Mouse (Mus musculus) MEL (cell line): ENCODE results near the gene Supt16. TPM values are rescaled to one million over a fixed set of nuclear protein-coding genes. Genes with fewer than 3 reads are reported as not detected.

ENCODE experiments used
- DNase-seq: peaks from one replicate; pipeline ENCODE4 v3.0.0; 2011; ENCODE audit warnings: low read depth, low spot score
- H3K27ac ChIP-seq: 2 replicates; pipeline ENCODE4 v1.5.1; 2012; ENCODE audit warnings: low read depth, mild to moderate bottlenecking, control low read depth, low read length, moderate library complexity; ENCODE audit not compliant: control insufficient read depth
- H3K27me3 ChIP-seq, 2 experiments: fragments of 150-350 bp in 1 of 2; sonication (generic) in 1 of 2; 2 replicates each; pipeline ENCODE4 v1.6.1; 2012; ENCODE audit warnings: low read length in 2 of 2, mild to moderate bottlenecking in 2 of 2, improper control_type of control experiment in 1 of 2, moderate library complexity in 1 of 2; ENCODE audit not compliant: insufficient read depth in 2 of 2, control insufficient read depth in 1 of 2
- H3K36me3 ChIP-seq, 2 experiments: 2 replicates each; pipeline ENCODE4 v1.6.1; 2012 to 2014; ENCODE audit warnings: low read length in 2 of 2, improper control_type of control experiment in 1 of 2, inconsistent platforms in 1 of 2, mild to moderate bottlenecking in 1 of 2; ENCODE audit not compliant: insufficient read depth in 2 of 2, control insufficient read depth in 1 of 2
- H3K4me1 ChIP-seq, 2 experiments: fragments of 150-350 bp in 1 of 2; sonication (generic) in 1 of 2; 2 replicates each; pipeline ENCODE4 v1.6.1; 2012; ENCODE audit warnings: low read length in 2 of 2, improper control_type of control experiment in 1 of 2, mild to moderate bottlenecking in 1 of 2; ENCODE audit not compliant: insufficient read depth in 2 of 2, control insufficient read depth in 1 of 2
- H3K4me3 ChIP-seq, 2 experiments: fragments of 150-350 bp in 1 of 2; sonication (generic) in 1 of 2; 2 replicates each; pipeline ENCODE4 v1.5.1; 2012; ENCODE audit warnings: low read depth in 2 of 2, low read length in 2 of 2, mild to moderate bottlenecking in 2 of 2, moderate library complexity in 2 of 2, control low read depth in 1 of 2, improper control_type of control experiment in 1 of 2; ENCODE audit not compliant: control insufficient read depth in 1 of 2, insufficient read depth in 1 of 2
- H3K79me2 ChIP-seq: 2 replicates; pipeline ENCODE4 v1.6.1; 2012; ENCODE audit warnings: mild to moderate bottlenecking, low read length, moderate library complexity; ENCODE audit not compliant: control insufficient read depth, poor library complexity, insufficient read depth
- H3K9ac ChIP-seq: 2 replicates; pipeline ENCODE4 v1.6.1; 2012; ENCODE audit warnings: low read depth, mild to moderate bottlenecking, control low read depth, low read length, moderate library complexity; ENCODE audit not compliant: control insufficient read depth, poor library complexity, severe bottlenecking
- H3K9me3 ChIP-seq: fragments of 150-350 bp; sonication (generic); replicated peaks from 2 replicates; pipeline ENCODE4 v1.6.1; 2012; ENCODE audit warnings: mild to moderate bottlenecking, low read length, improper control_type of control experiment, moderate library complexity; ENCODE audit not compliant: insufficient read depth
- BHLHE40 ChIP-seq: IDR thresholded peaks from 2 replicates; pipeline ENCODE4 v1.6.1; 2012; ENCODE audit warnings: low read depth, mild to moderate bottlenecking, inconsistent platforms, low read length, improper control_type of control experiment, borderline replicate concordance
- CHD1 ChIP-seq: IDR thresholded peaks from 2 replicates; pipeline ENCODE4 v1.6.1; 2012; ENCODE audit warnings: low read depth, mild to moderate bottlenecking, inconsistent platforms, low read length, improper control_type of control experiment
- CHD2 ChIP-seq: IDR thresholded peaks from 2 replicates; pipeline ENCODE4 v1.6.1; 2011; ENCODE audit warnings: low read length, improper control_type of control experiment
- CTCF ChIP-seq, 3 experiments: IDR thresholded peaks in 2 of 3; conservative IDR thresholded peaks in 1 of 3; 2 replicates each; pipeline ENCODE4 v1.5.1; 2011 to 2012; ENCODE audit warnings: low read length in 3 of 3, low read depth in 2 of 3, mild to moderate bottlenecking in 2 of 3, improper control_type of control experiment in 1 of 3, inconsistent platforms in 1 of 3, mixed read lengths in 1 of 3, moderate library complexity in 1 of 3; ENCODE audit not compliant: control insufficient read depth in 1 of 3, insufficient read depth in 1 of 3, poor library complexity in 1 of 3, severe bottlenecking in 1 of 3
- E2F4 ChIP-seq: IDR thresholded peaks from 2 replicates; pipeline ENCODE4 v1.6.1; 2011; ENCODE audit warnings: low read depth, low read length, improper control_type of control experiment, borderline replicate concordance
- ELF1 ChIP-seq: IDR thresholded peaks from 2 replicates; pipeline ENCODE4 v1.6.1; 2014; ENCODE audit warnings: low read depth, mild to moderate bottlenecking, inconsistent platforms, low read length, improper control_type of control experiment, moderate library complexity
- EP300 ChIP-seq, 2 experiments: IDR thresholded peaks; 2 replicates each; pipeline ENCODE4 v1.6.1; 2011; ENCODE audit warnings: improper control_type of control experiment in 2 of 2, low read length in 2 of 2, low read depth in 1 of 2, mild to moderate bottlenecking in 1 of 2
- ETS1 ChIP-seq: IDR thresholded peaks from 2 replicates; pipeline ENCODE4 v1.6.1; 2012; ENCODE audit warnings: low read depth, mild to moderate bottlenecking, inconsistent platforms, low read length, improper control_type of control experiment, moderate library complexity
- GABPA ChIP-seq: IDR thresholded peaks from 2 replicates; pipeline ENCODE4 v1.6.1; 2012; ENCODE audit warnings: low read depth, mild to moderate bottlenecking, inconsistent platforms, low read length, improper control_type of control experiment, moderate library complexity
- GATA1 ChIP-seq: IDR thresholded peaks from 2 replicates; pipeline ENCODE4 v1.6.1; 2011; ENCODE audit warnings: low read depth, low read length, improper control_type of control experiment
- HCFC1 ChIP-seq: IDR thresholded peaks from 2 replicates; pipeline ENCODE4 v1.6.1; 2012; ENCODE audit warnings: low read depth, mild to moderate bottlenecking, inconsistent platforms, low read length, improper control_type of control experiment, moderate library complexity
- MAFK ChIP-seq: IDR thresholded peaks from 2 replicates; pipeline ENCODE4 v1.6.1; 2011; ENCODE audit warnings: low read depth, mild to moderate bottlenecking, low read length, improper control_type of control experiment, borderline replicate concordance
- MAX ChIP-seq: IDR thresholded peaks from 2 replicates; pipeline ENCODE4 v1.6.1; 2011; ENCODE audit warnings: low read length, improper control_type of control experiment
- MAZ ChIP-seq: IDR thresholded peaks from 2 replicates; pipeline ENCODE4 v1.6.1; 2012; ENCODE audit warnings: low read depth, mild to moderate bottlenecking, inconsistent platforms, low read length, improper control_type of control experiment
- MEF2A ChIP-seq: IDR thresholded peaks from 2 replicates; pipeline ENCODE4 v1.6.1; 2014; ENCODE audit warnings: low read depth, mild to moderate bottlenecking, inconsistent platforms, low read length, improper control_type of control experiment; ENCODE audit not compliant: poor library complexity, insufficient replicate concordance, severe bottlenecking; ENCODE audit errors: extremely low read depth
- MXI1 ChIP-seq: IDR thresholded peaks from 2 replicates; pipeline ENCODE4 v1.6.1; 2011; ENCODE audit warnings: mild to moderate bottlenecking, low read depth, low read length, improper control_type of control experiment
- MYC ChIP-seq: IDR thresholded peaks from 2 replicates; pipeline ENCODE4 v1.6.1; 2011; ENCODE audit warnings: low read depth, mild to moderate bottlenecking, low read length, improper control_type of control experiment, moderate library complexity
- NELFE ChIP-seq: IDR thresholded peaks from 2 replicates; pipeline ENCODE4 v1.6.1; 2011; ENCODE audit warnings: low read depth, low read length, improper control_type of control experiment
- POLR2A ChIP-seq, 2 experiments: IDR thresholded peaks; 2 replicates each; pipeline ENCODE4 v1.6.1; 2011 to 2012; ENCODE audit warnings: low read length in 2 of 2, mild to moderate bottlenecking in 2 of 2, control low read depth in 1 of 2, improper control_type of control experiment in 1 of 2, low read depth in 1 of 2, moderate library complexity in 1 of 2; ENCODE audit not compliant: control insufficient read depth in 1 of 2, insufficient read depth in 1 of 2, poor library complexity in 1 of 2
- POLR2AphosphoS5 ChIP-seq: IDR thresholded peaks from 2 replicates; pipeline ENCODE4 v1.6.1; 2012; ENCODE audit warnings: low read depth, borderline replicate concordance, mild to moderate bottlenecking, inconsistent platforms, low read length, moderate library complexity, mixed read lengths
- RAD21 ChIP-seq: IDR thresholded peaks from 2 replicates; pipeline ENCODE4 v1.6.1; 2011; ENCODE audit warnings: mild to moderate bottlenecking, low read depth, low read length, improper control_type of control experiment
- RCOR1 ChIP-seq: IDR thresholded peaks from 2 replicates; pipeline ENCODE4 v1.6.1; 2012; ENCODE audit warnings: low read depth, mild to moderate bottlenecking, inconsistent platforms, low read length, improper control_type of control experiment
- SIN3A ChIP-seq: IDR thresholded peaks from 2 replicates; pipeline ENCODE4 v1.6.1; 2012; ENCODE audit warnings: low read length, improper control_type of control experiment, inconsistent platforms
- SMC3 ChIP-seq: IDR thresholded peaks from 2 replicates; pipeline ENCODE4 v1.6.1; 2011; ENCODE audit warnings: low read depth, low read length, improper control_type of control experiment
- TAL1 ChIP-seq: IDR thresholded peaks from 2 replicates; pipeline ENCODE4 v1.6.1; 2012; ENCODE audit warnings: mild to moderate bottlenecking, inconsistent platforms, low read length, moderate library complexity, mixed read lengths
- TBP ChIP-seq: IDR thresholded peaks from 2 replicates; pipeline ENCODE4 v1.8.0; 2011; ENCODE audit warnings: low read depth, low read length, improper control_type of control experiment
- UBTF ChIP-seq: IDR thresholded peaks from 2 replicates; pipeline ENCODE4 v1.6.1; 2012; ENCODE audit warnings: low read depth, mild to moderate bottlenecking, inconsistent platforms, low read length, improper control_type of control experiment, moderate library complexity, borderline replicate concordance; ENCODE audit not compliant: insufficient read depth
- USF2 ChIP-seq, 2 experiments: IDR thresholded peaks; 2 replicates each; pipeline ENCODE4 v1.6.1; 2011 to 2012; ENCODE audit warnings: improper control_type of control experiment in 2 of 2, low read length in 2 of 2, borderline replicate concordance in 1 of 2, inconsistent platforms in 1 of 2, low read depth in 1 of 2, mild to moderate bottlenecking in 1 of 2; ENCODE audit not compliant: insufficient read depth in 1 of 2
- ZKSCAN1 ChIP-seq: IDR thresholded peaks from 2 replicates; pipeline ENCODE4 v1.6.1; 2012; ENCODE audit warnings: low read depth, mild to moderate bottlenecking, inconsistent platforms, low read length, improper control_type of control experiment, moderate library complexity
- ZNF384 ChIP-seq: IDR thresholded peaks from 2 replicates; pipeline ENCODE4 v1.6.1; 2012; ENCODE audit warnings: low read depth, mild to moderate bottlenecking, inconsistent platforms, low read length, improper control_type of control experiment
- polyA plus RNA-seq, 2 experiments: library from polyadenylated mRNA; stranded (reverse) in 1 of 2; unstranded in 1 of 2; fragments of >175 nt in 1 of 2; fragments of >200 nt in 1 of 2; gene quantifications; 2 replicates each; pipeline versions ENCODE4 v1.2.1 to v1.2.4; 2012; ENCODE audit warnings: low replicate concordance in 2 of 2, low read depth in 1 of 2; ENCODE audit not compliant: insufficient read length in 2 of 2, insufficient read depth in 1 of 2, missing spikeins in 1 of 2
- total RNA-seq: library from RNA; depleted of rRNA; stranded (reverse); fragments of 300-350 nt; gene quantifications from 2 replicates; pipeline ENCODE4 v1.2.3, GENCODE M21; 2012

The Supt16 gene
- total and polyA plus RNA-seq, 3 experiments, result 87.1 to 145 (median 114) TPM

- TF ChIP-seq USF2 (IDR thresholded peaks at IDR 0.05; ENCODE audit: borderline replicate concordance in 1 of 2, insufficient read depth in 1 of 2, low read depth in 1 of 2, low read length in 2 of 2) (no peak), NELFE (0 out of 2 replicates have a peak, but pooled peaks have one; percentile 18), E2F4 (no peak), TAL1 (no peak), RCOR1 (no peak), MAZ (no peak), UBTF (no peak), MAX (peak; percentile 46; the same call in 1 of the 2 replicates), MEF2A (no peak), HCFC1 (no peak), ZNF384 (no peak), BHLHE40 (0 out of 2 replicates have a peak, but pooled peaks have one; percentile 6), MYC (peak; percentile 58; the same call in 1 of the 2 replicates), MAFK (no peak), GABPA (no peak), MXI1 (peak; percentile 82; the same call in 1 of the 2 replicates), CHD2 (no peak), POLR2A (IDR thresholded peaks at IDR 0.05; ENCODE audit: control insufficient read depth in 1 of 2, insufficient read depth in 1 of 2, low read depth in 1 of 2, low read length in 2 of 2, poor library complexity in 1 of 2) (peak in 1 of 2 experiments; percentile 41; a peak in 2 of 4 replicates), ZKSCAN1 (no peak), POLR2AphosphoS5 (no peak), ELF1 (no peak), GATA1 (no peak)
- TF ChIP-seq, all 39 proteins: peak for 10
These were observed 723 bp downstream of the Supt16 start (continued) for GRCm38 (mm10) chr14:52196230-52197155.

GRCm38 (mm10) chr14:52195691-52196090 lies 1.5 kb downstream of the Supt16 start:
- Histone ChIP-seq H3K9ac (peak overlapping the region; percentile 100), H3K4me3 (peak overlapping the region in 1 of 2 experiments; percentile 94; a peak in 3 of 4 replicates), H3K4me1 (peaks cover 26 to 32% of the 10 kb centered on the region in 2 experiments), H3K79me2 (peaks cover 59% of the 10 kb centered on the region), H3K27me3 (no peaks in the 10 kb centered on the region), H3K27ac (no peak overlapping the region), H3K36me3 (peaks cover 7 to 67% of the 10 kb centered on the region in 2 experiments), H3K9me3 (no peaks in the 10 kb centered on the region)
- TF ChIP-seq CHD1, result 0 out of 2 replicates have a peak, but pooled peaks have one; percentile 75
- TF ChIP-seq RAD21, result peak; percentile 23; the same call in 1 of the 2 replicates
- TF ChIP-seq CTCF (IDR thresholded peaks at IDR 0.05 in 2 of 3, conservative IDR thresholded peaks at IDR 0.05 in 1 of 3; ENCODE audit: control insufficient read depth in 1 of 3, insufficient read depth in 1 of 3, low read depth in 2 of 3, low read length in 3 of 3, poor library complexity in 1 of 3, severe bottlenecking in 1 of 3), result peak; percentile 63 to 70 (median 64)
- TF ChIP-seq SIN3A, result peak; percentile 64; the same call in 1 of the 2 replicates
- no peak for TF ChIP-seq MAX
- no peak for TF ChIP-seq GATA1
- TF ChIP-seq ZNF384, result peak; percentile 79
- no peak for TF ChIP-seq ZKSCAN1
- no peak for TF ChIP-seq MXI1
- TF ChIP-seq E2F4, result no peak
- 0 out of 2 replicates have a peak, but pooled peaks have one; percentile 11 for TF ChIP-seq ETS1
- 0 out of 2 replicates have a peak, but pooled peaks have one; percentile 33 for TF ChIP-seq TBP
- TF ChIP-seq POLR2AphosphoS5, result no peak
- 0 out of 4 replicates have a peak, but pooled peaks of 1 of the 2 experiments have one; percentile 13 for TF ChIP-seq EP300 (IDR thresholded peaks at IDR 0.05; ENCODE audit: low read depth in 1 of 2, low read length in 2 of 2)
- no peak for TF ChIP-seq TAL1
- peak; percentile 34 for TF ChIP-seq SMC3
- peak; percentile 88 for DNase-seq
